Mouse (Mus musculus) limb, embryonic 12.5 days (tissue): ENCODE measurements at regions not wholly inside any gene's neighbourhood (a gene's known extent, or its start where the extent isn't known, plus 50 kb on each side); places are given as distances from the start of the nearest gene placed in this dataset.

Experiments
- ATAC-seq: fragments of 200-750 bp; cut with Nextera tagmentation; 2 replicates; pipeline ENCODE4 v1.8.0; 2017; ENCODE audit warnings: low read depth, moderate TSS enrichment; ENCODE audit not compliant: insufficient number of reproducible peaks, insufficient read depth, low FRiP score, low TSS enrichment
- H3K27ac ChIP-seq: fragments of 300-500 bp; sonication (generic); 2 replicates; pipeline ENCODE4 v1.5.1; 2016; ENCODE audit warnings: mild to moderate bottlenecking, moderate library complexity
- H3K27me3 ChIP-seq: fragments of 300-500 bp; sonication (generic); 2 replicates; pipeline ENCODE4 v1.6.1; 2016; ENCODE audit warnings: mild to moderate bottlenecking, moderate library complexity
- H3K36me3 ChIP-seq: fragments of 300-500 bp; sonication (generic); 2 replicates; pipeline ENCODE4 v1.6.1; 2016; ENCODE audit warnings: mild to moderate bottlenecking, moderate library complexity
- H3K4me1 ChIP-seq: fragments of 300-500 bp; sonication (generic); replicated peaks from 2 replicates; pipeline ENCODE4 v1.6.1; 2016
- H3K4me2 ChIP-seq: fragments of 300-500 bp; sonication (generic); 2 replicates; pipeline ENCODE4 v1.6.1; 2016; ENCODE audit warnings: mild to moderate bottlenecking, moderate library complexity
- H3K4me3 ChIP-seq: fragments of 300-500 bp; sonication (generic); replicated peaks from 2 replicates; pipeline ENCODE4 v1.5.1; 2016; ENCODE audit warnings: mild to moderate bottlenecking
- H3K9ac ChIP-seq: fragments of 300-500 bp; sonication (generic); replicated peaks from 2 replicates; pipeline ENCODE4 v1.6.1; 2016; ENCODE audit warnings: mild to moderate bottlenecking, moderate library complexity
- H3K9me3 ChIP-seq: fragments of 300-500 bp; sonication (generic); 2 replicates; pipeline ENCODE4 v1.6.1; 2016; ENCODE audit warnings: mild to moderate bottlenecking, moderate library complexity
- WGBS: fragments of 180-500 bp; shearing (Covaris S2); methylation state at CpG from one replicate; pipeline ENCODE4 v1.1.7; 2016; 5-methylcytosine and 5-hydroxymethylcytosine counted together

DNA sequence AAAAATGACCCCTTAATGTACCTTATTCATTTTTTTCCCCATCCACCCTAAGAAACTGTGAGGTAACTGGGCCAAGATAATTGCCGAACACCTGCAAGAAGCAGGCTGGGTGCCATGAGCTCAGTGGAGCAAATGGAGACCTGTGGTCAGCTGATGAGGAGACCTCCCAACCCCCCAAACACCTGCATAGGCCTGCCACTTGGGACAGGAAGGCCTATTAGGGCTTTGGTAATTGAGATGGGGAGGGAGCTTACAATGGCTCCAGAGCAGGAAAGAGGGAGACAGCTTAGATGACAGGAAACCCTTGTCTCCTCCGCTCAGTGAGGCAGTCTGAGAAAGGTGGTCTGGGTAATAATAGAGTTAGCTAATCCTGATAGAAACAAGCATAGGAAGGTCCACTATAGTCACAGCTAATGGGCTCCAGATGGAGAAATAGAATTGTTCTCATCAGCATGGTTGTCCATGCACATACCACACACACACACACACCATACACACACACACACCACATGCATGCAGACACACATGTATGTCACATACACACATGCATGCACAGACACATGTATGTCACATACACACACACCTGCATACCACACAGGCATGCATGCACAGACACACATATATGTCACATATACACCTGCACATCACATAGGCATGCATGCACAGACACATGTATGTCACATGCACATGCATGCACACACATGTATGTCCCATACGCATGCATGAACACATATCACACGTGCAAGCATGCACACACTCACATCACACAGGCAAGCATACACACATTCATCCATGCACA lies 270.2 kb upstream of the Habp2 start:
- 71% methylated on average over 4 of the region's 4 CpGs for WGBS
- peaks cover 12% of the 10 kb centered on the region for H3K27me3 ChIP-seq
- no peaks in the 10 kb centered on the region for H3K9me3 ChIP-seq
- H3K9ac ChIP-seq: no peak overlapping the region
- no peak overlapping the region for H3K4me2 ChIP-seq
- no peak for ATAC-seq
- H3K36me3 ChIP-seq: no peaks in the 10 kb centered on the region
- H3K27ac ChIP-seq: peak overlapping the region; percentile 73; the same call in 1 of the 2 replicates
- H3K4me1 ChIP-seq: peaks cover 55% of the 10 kb centered on the region
- no peak overlapping the region for H3K4me3 ChIP-seq

- Histone ChIP-seq H3K36me3 (no peaks in the 10 kb centered on the region), H3K27me3 (peaks cover 7% of the 10 kb centered on the region), H3K4me3 (no peak overlapping the region), H3K9me3 (no peaks in the 10 kb centered on the region), H3K4me2 (no peak overlapping the region), H3K9ac (no peak overlapping the region), H3K27ac (peak overlapping the region; percentile 73), H3K4me1 (peaks cover 58% of the 10 kb centered on the region)
- no peak for ATAC-seq
- 24% methylated on average over 7 of the region's 7 CpGs for WGBS
Measured at GRCm38 (mm10) chr19:56017524-56017923, 269.4 kb upstream of the Habp2 start.

DNA sequence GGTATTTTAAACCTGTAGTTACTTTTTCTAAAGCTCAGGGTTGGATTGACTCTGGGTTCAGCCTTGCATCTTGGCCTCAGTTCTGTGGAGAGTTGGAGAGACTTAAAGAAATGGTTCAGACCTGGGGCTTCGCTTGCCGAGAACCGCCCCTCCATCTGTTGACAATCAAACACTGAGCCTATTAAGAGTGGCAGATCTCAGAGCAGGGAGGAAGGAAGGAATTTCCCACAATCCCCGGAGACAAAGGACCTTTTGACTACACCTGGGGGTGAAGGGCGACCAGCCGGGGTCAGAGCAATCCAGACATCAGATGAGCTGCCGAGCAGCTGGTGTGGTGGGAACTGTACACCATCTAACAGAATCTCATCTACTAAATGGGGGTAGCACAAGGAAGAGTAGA lies 267.8 kb upstream of the Habp2 start:
- H3K27ac ChIP-seq: peak overlapping the region; percentile 73
- no peak overlapping the region for H3K9ac ChIP-seq
- no peak overlapping the region for H3K4me3 ChIP-seq
- H3K36me3 ChIP-seq: no peaks in the 10 kb centered on the region
- H3K4me2 ChIP-seq: no peak overlapping the region
- peak; percentile 26; the same call in 1 of the 2 replicates for ATAC-seq
- H3K27me3 ChIP-seq: peaks cover 7% of the 10 kb centered on the region
- H3K4me1 ChIP-seq: peaks cover 62% of the 10 kb centered on the region
- 16% methylated on average over 7 of the region's 7 CpGs for WGBS
- no peaks in the 10 kb centered on the region for H3K9me3 ChIP-seq

GRCm38 (mm10) chr19:56022348-56022747 lies 264.6 kb upstream of the Habp2 start:
- 29% methylated on average over 6 of the region's 6 CpGs for WGBS
- 0 out of 2 replicates have a peak, but pooled peaks have one; percentile 53 for ATAC-seq
- Histone ChIP-seq H3K4me3 (no peak overlapping the region), H3K9ac (no peak overlapping the region), H3K27ac (peak overlapping the region; percentile 12; the same call in 1 of the 2 replicates), H3K36me3 (no peaks in the 10 kb centered on the region), H3K27me3 (no peaks in the 10 kb centered on the region; the same call in 1 of the 2 replicates), H3K4me1 (peaks cover 38% of the 10 kb centered on the region), H3K9me3 (peaks cover 11% of the 10 kb centered on the region; the same call in 1 of the 2 replicates), H3K4me2 (no peak overlapping the region)

DNA sequence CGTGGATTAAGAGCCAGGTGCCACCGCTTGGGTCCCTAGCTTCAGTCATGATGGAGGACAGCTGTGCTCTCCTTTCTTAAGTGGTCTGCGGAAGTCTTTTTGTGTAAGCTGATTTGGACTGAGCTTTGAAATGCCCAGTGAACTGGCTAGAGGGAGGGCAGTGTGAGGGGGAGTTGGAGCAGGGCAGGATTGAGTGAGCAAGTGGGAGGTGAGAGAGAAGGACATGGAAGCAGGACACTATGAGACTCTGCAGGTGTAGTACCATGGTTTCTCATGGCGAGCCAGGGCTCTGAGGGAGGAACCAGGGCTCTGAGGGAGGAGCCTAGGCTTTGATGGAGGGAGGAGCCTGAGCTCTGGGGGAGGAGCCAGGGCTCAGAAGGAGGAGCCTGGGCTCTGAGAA lies 262.3 kb upstream of the Habp2 start:
- no peak for ATAC-seq
- Histone ChIP-seq H3K9me3 (peaks cover 17% of the 10 kb centered on the region; the same call in 1 of the 2 replicates), H3K36me3 (no peaks in the 10 kb centered on the region), H3K27ac (0 out of 2 replicates have a peak overlapping the region, but pooled peaks have one; percentile 50), H3K4me2 (no peak overlapping the region), H3K27me3 (no peaks in the 10 kb centered on the region; the same call in 1 of the 2 replicates), H3K9ac (no peak overlapping the region), H3K4me3 (no peak overlapping the region), H3K4me1 (peaks cover 24% of the 10 kb centered on the region)
- WGBS: 61% methylated on average over 4 of the region's 4 CpGs

- Histone ChIP-seq H3K9me3 (peaks cover 17% of the 10 kb centered on the region; the same call in 1 of the 2 replicates), H3K9ac (no peak overlapping the region), H3K4me3 (no peak overlapping the region), H3K4me1 (peaks cover 27% of the 10 kb centered on the region), H3K27me3 (no peaks in the 10 kb centered on the region; the same call in 1 of the 2 replicates), H3K27ac (peak overlapping the region; percentile 92), H3K36me3 (no peaks in the 10 kb centered on the region), H3K4me2 (no peak overlapping the region)
- WGBS: 21% methylated on average over 21 of the region's 21 CpGs
- peak; percentile 83 for ATAC-seq
Measured at GRCm38 (mm10) chr19:56029428-56030281, 257.3 kb upstream of the Habp2 start.

DNA sequence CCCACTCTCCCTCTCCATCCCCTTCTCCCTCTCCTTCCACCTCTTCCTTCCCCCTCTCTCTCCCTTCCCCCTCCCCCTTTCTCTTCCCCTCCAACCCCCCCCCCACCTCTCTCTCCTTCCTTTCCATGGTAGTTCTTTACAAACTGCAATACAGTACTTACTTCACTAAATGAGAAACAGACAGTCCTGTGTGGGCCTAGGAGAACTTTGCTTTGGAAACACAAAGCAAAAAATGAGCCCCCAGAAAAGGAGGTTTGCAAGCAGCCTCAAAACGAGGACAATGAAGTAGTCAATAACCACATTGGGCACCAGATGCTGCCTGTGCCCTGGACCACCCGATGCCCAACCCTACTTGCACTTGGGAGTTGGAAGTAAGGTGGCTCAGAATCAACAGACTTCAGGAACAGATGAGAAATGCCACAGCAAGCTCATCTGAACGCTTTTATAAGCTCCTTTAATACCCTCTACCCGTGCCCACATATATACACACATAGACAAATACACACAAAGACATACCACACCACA lies 256.5 kb upstream of the Habp2 start:
- H3K4me3 ChIP-seq: no peak overlapping the region
- no peak overlapping the region for H3K4me2 ChIP-seq
- peaks cover 17% of the 10 kb centered on the region; the same call in 1 of the 2 replicates for H3K9me3 ChIP-seq
- peak overlapping the region; percentile 92 for H3K27ac ChIP-seq
- H3K27me3 ChIP-seq: no peaks in the 10 kb centered on the region
- peaks cover 28% of the 10 kb centered on the region for H3K4me1 ChIP-seq
- no peaks in the 10 kb centered on the region for H3K36me3 ChIP-seq
- WGBS: 53% methylated on average over 4 of the region's 4 CpGs
- H3K9ac ChIP-seq: no peak overlapping the region
- no peak for ATAC-seq

DNA sequence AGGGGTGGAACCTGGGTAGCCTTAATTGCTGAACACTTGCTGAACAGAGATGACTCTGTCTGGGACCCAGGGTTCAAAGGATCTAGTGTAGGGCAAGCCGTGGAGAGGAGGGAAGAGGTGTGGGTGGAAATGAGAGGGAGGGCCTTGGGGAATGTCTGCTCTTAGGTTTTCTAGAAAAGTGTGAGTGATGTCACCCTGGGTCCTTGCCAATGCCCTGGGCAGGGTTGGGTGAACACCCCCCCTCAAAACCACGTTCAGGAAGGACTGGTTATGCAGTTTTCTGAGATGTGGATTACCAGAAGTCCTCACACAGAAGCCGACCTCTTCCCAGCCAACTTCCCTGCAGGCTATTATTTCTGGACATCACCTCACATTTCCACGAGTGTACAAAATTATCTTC lies 252.4 kb upstream of the Habp2 start:
- Histone ChIP-seq H3K4me3 (no peak overlapping the region), H3K9ac (no peak overlapping the region), H3K4me2 (no peak overlapping the region), H3K9me3 (no peaks in the 10 kb centered on the region), H3K27ac (peak overlapping the region; percentile 5; the same call in 1 of the 2 replicates), H3K36me3 (no peaks in the 10 kb centered on the region), H3K27me3 (no peaks in the 10 kb centered on the region), H3K4me1 (peaks cover 25% of the 10 kb centered on the region)
- ATAC-seq: no peak
- WGBS: 53% methylated on average over 4 of the region's 4 CpGs

DNA sequence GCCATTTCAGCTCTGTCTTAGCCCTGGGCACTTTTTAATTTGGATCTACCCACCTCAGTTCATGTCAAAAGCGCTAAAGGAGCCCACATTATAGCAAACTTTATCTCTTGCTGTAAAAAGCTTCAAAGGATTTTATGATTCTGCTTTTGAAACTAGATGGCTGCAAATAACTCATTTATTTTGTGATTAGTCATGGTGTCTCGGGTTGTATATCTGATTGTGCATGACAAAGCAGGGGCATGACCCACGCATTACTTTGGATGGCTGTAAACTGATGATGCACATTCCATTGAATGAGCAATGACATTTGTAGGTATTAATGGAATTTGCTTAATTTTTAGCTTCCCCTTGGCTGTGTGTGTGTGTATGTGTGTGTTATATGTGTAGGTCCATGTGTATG lies 249.4 kb upstream of the Habp2 start:
- WGBS: 68% methylated on average over 3 of the region's 3 CpGs
- Histone ChIP-seq H3K9ac (no peak overlapping the region), H3K4me1 (0 out of 2 replicates have a peak, but pooled peaks cover 13% of the 10 kb centered on the region), H3K27me3 (no peaks in the 10 kb centered on the region), H3K4me2 (no peak overlapping the region), H3K4me3 (no peak overlapping the region), H3K36me3 (no peaks in the 10 kb centered on the region), H3K27ac (no peak overlapping the region), H3K9me3 (no peaks in the 10 kb centered on the region)
- ATAC-seq: no peak

DNA sequence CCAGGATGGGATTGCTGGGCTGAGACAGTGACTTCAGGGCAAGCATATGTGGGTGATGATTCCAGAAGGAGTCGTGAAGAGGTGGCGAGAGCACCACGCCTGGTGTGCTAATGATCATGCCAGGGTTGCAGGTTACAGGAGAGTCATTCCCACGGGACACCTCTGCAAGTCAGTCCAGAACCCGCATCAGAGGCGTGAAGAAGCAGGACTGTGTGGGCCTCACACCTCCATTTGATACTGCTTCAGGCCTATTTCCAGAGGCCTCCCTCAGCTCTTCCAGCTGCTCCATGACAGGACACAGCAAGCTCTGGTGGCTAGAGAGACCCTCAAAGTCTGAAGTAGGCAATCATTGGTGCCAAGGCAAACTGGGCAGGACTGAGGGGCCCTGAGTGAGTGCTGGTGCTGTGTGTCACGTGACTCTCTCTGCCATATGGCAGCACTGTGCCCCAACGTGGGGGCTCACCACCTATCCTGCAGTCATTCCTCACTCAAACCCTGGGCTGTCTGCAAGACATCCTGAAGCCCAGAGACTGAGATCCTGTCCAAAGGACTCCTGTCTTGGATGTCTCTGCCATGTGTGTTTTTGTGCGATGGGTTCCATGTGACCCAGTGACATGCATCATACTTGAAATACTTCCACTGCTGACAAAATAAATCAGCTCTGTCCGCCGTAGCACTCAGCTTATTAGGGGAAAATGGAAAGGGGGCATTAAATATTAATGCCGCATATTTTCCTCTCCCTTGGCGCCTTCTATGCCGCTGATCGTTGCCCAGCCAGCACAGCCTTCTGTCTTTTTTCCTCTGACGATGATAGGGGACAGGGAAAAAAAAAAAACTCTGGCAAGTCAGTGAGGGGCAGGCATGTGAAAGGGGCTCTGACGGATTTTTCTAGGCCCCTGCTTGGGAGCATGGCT lies 247.6 kb upstream of the Habp2 start:
- no peak for ATAC-seq
- Histone ChIP-seq H3K4me1 (0 out of 2 replicates have a peak, but pooled peaks cover 10% of the 10 kb centered on the region), H3K27ac (no peak overlapping the region), H3K9me3 (no peaks in the 10 kb centered on the region), H3K36me3 (no peaks in the 10 kb centered on the region), H3K4me2 (no peak overlapping the region), H3K27me3 (no peaks in the 10 kb centered on the region), H3K4me3 (no peak overlapping the region), H3K9ac (no peak overlapping the region)
- 74% methylated on average over 17 of the region's 17 CpGs for WGBS
